Comparison of ENCODE assay signal across 8 mouse cellular contexts in genomic region chr4:106228534-106228933, GRCm38 (mm10).
DNase-seq lines count a peak whose midpoint lies in the region; ATAC-seq lines count a peak whose summit lies in the region.

No protein-coding gene starts in this region.

- no peak overlapping the region for H3K9ac ChIP-seq in hindbrain, embryonic 16.5 days (ENCODE audit: low read depth, low read length)

- ATAC-seq in hindbrain, embryonic 16.5 days, result peak; percentile 67; the same call in 1 of the 2 replicates

- H3K4me2 ChIP-seq in hindbrain, embryonic 16.5 days (ENCODE audit: low read length), result no peak overlapping the region

- no peak overlapping the region for H3K4me3 ChIP-seq in hindbrain, embryonic 16.5 days (ENCODE audit: low read length)

- 42% methylated on average over 9 of the region's 9 CpGs for WGBS in hindbrain, embryonic 16.5 days

- H3K9me3 ChIP-seq in hindbrain, embryonic 16.5 days (ENCODE audit: control insufficient read depth, low read length), result no peaks in the 10 kb centered on the region

- H3K4me1 ChIP-seq in hindbrain, embryonic 16.5 days (ENCODE audit: control insufficient read depth, insufficient read depth, low read depth, low read length), result peaks cover 2% of the 10 kb centered on the region; the same call in 1 of the 2 replicates

- peak; percentile 91 for DNase-seq in NIH3T3 (ENCODE audit: low read depth)
- DNase-seq in cerebellum, adult 8-10 months, result peak; percentile 70
- DNase-seq in frontal cortex, adult 2 months (ENCODE audit: extremely low spot score in 1 of 2, low spot score in 1 of 2), result peak; percentile 67 to 89
- DNase-seq in layer of hippocampus, postnatal 36 days, result peak; percentile 73 to 75
- DNase-seq in lung, postnatal 36 days, result peak; percentile 85
- DNase-seq in right cerebral cortex, adult 18-20 months, result peak; percentile 71
- DNase-seq in urinary bladder, postnatal 25 days (ENCODE audit: low spot score), result peak; percentile 60

- H3K27me3 ChIP-seq in hindbrain, embryonic 16.5 days (replicated peaks; ENCODE audit: control insufficient read depth, insufficient read depth, low read length), result no peaks in the 10 kb centered on the region

- H3K36me3 ChIP-seq in hindbrain, embryonic 16.5 days (ENCODE audit: control insufficient read depth, insufficient read depth, low read length), result no peaks in the 10 kb centered on the region

- no peak overlapping the region for H3K27ac ChIP-seq in hindbrain, embryonic 16.5 days (ENCODE audit: low read depth, low read length)
